Mouse (Mus musculus) lung, embryonic 15.5 days (tissue): ENCODE data around the gene Ubash3b. TPM values are rescaled to one million over a fixed set of nuclear protein-coding genes. Genes with fewer than 3 reads are reported as not detected.

Experiments used
- ATAC-seq: fragments of 200-750 bp; cut with Nextera tagmentation; 2 replicates; pipeline ENCODE4 v1.8.0; 2017; ENCODE audit warnings: moderate number of reproducible peaks, borderline replicate concordance; ENCODE audit not compliant: low FRiP score, low TSS enrichment; ENCODE audit errors: extremely low read depth
- H3K27ac ChIP-seq: fragments of 300-500 bp; sonication (generic); 2 replicates; pipeline ENCODE4 v1.5.1; 2015; ENCODE audit warnings: moderate library complexity, mild to moderate bottlenecking, inconsistent platforms
- H3K27me3 ChIP-seq: fragments of 300-500 bp; sonication (generic); 2 replicates; pipeline ENCODE4 v1.6.1; 2015; ENCODE audit warnings: inconsistent platforms
- H3K36me3 ChIP-seq: fragments of 300-500 bp; sonication (generic); 2 replicates; pipeline ENCODE4 v1.6.1; 2015; ENCODE audit warnings: inconsistent platforms
- H3K4me1 ChIP-seq: fragments of 300-500 bp; sonication (generic); 2 replicates; pipeline ENCODE4 v1.6.1; 2015; ENCODE audit warnings: inconsistent platforms
- H3K4me2 ChIP-seq: fragments of 300-500 bp; sonication (generic); 2 replicates; pipeline ENCODE4 v1.6.1; 2015; ENCODE audit warnings: inconsistent platforms, mild to moderate bottlenecking, moderate library complexity
- H3K4me3 ChIP-seq: fragments of 300-500 bp; sonication (generic); 2 replicates; pipeline ENCODE4 v1.5.1; 2015; ENCODE audit warnings: mild to moderate bottlenecking, inconsistent platforms
- H3K9ac ChIP-seq: fragments of 300-500 bp; sonication (generic); 2 replicates; pipeline ENCODE4 v1.6.1; 2015; ENCODE audit warnings: inconsistent platforms
- H3K9me3 ChIP-seq: fragments of 300-500 bp; sonication (generic); 2 replicates; pipeline ENCODE4 v1.6.1; 2016; ENCODE audit warnings: inconsistent platforms
- WGBS: fragments of 180-500 bp; shearing (Covaris S2); methylation state at CpG from one replicate; pipeline ENCODE4 v1.1.7; 2015; 5-methylcytosine and 5-hydroxymethylcytosine counted together
- polyA plus RNA-seq: library from polyadenylated mRNA; unstranded; fragments of >200 nt; fragmentation: Nextera tagmentation; extraction: Ambion mirVana; gene quantifications from 2 replicates; pipeline ENCODE4 v1.2.1, GENCODE M21; 2015

The Ubash3b gene
- polyA plus RNA-seq, 1 experiment from 2014 or later = 6.3 TPM

- H3K9me3 ChIP-seq = no peaks in the 10 kb centered on the region
- no peak overlapping the region for H3K27ac ChIP-seq
- peaks cover 24% of the 10 kb centered on the region for H3K4me1 ChIP-seq
- no peak overlapping the region for H3K4me3 ChIP-seq
- 78% methylated on average over 7 of the region's 7 CpGs for WGBS
- no peaks in the 10 kb centered on the region for H3K27me3 ChIP-seq
- H3K36me3 ChIP-seq = no peaks in the 10 kb centered on the region
- no peak for ATAC-seq
- H3K4me2 ChIP-seq = no peak overlapping the region
- no peak overlapping the region for H3K9ac ChIP-seq
Measured at GRCm38 (mm10) chr9:41148600-41148999, 12.9 kb downstream of the Ubash3b start.

DNA sequence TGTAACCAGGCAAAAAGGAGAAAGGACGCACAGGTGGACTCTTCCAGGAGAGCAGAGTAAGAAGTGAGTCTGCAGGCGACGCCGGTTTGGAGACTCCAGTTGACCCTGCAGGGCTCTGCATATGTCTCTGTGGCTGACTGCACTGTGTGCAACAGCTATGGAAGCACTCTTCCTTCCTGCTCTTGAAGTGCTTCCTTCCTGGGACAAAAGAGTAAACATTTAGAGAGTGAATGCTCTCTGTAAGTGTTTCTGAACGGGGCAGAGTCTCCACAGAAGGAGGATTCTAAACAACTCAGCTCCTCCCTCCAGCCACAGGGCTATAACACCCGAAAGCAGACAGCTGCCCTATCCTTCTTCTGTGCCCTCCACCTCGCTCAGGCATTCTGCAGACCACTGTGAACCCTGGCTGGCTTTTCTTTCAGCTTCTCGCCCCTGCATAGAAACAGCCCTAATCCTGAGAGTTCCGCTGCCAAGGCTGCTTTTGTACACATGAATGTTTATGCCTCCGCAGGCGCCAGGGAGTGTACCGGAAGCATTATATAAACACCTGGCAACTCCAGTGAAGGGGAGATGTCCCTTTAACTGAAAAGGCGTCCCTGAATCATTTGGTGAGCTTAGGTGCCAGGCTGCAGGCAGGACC is 14.2 kb downstream of the Ubash3b start:
- Histone ChIP-seq H3K9me3 (no peaks in the 10 kb centered on the region), H3K9ac (no peak overlapping the region), H3K27me3 (no peaks in the 10 kb centered on the region), H3K36me3 (no peaks in the 10 kb centered on the region), H3K4me3 (no peak overlapping the region), H3K4me1 (peaks cover 18% of the 10 kb centered on the region), H3K27ac (peak overlapping the region; percentile 61), H3K4me2 (peak overlapping the region; percentile 44)
- 15% methylated on average over 13 of the region's 13 CpGs for WGBS
- ATAC-seq = peak; percentile 70; the same call in 1 of the 2 replicates

GRCm38 (mm10) chr9:41143825-41144224 is 17.7 kb downstream of the Ubash3b start:
- 60% methylated on average over 15 of the region's 15 CpGs for WGBS
- Histone ChIP-seq H3K4me1 (peaks cover 18% of the 10 kb centered on the region), H3K9ac (no peak overlapping the region), H3K27me3 (no peaks in the 10 kb centered on the region), H3K9me3 (no peaks in the 10 kb centered on the region), H3K4me2 (no peak overlapping the region), H3K27ac (no peak overlapping the region), H3K4me3 (no peak overlapping the region), H3K36me3 (no peaks in the 10 kb centered on the region)
- ATAC-seq = no peak

GRCm38 (mm10) chr9:41143115-41143514 is 18.4 kb downstream of the Ubash3b start:
- Histone ChIP-seq H3K4me1 (peaks cover 18% of the 10 kb centered on the region), H3K4me3 (no peak overlapping the region), H3K27ac (no peak overlapping the region), H3K27me3 (no peaks in the 10 kb centered on the region), H3K9me3 (no peaks in the 10 kb centered on the region), H3K9ac (no peak overlapping the region), H3K4me2 (no peak overlapping the region), H3K36me3 (no peaks in the 10 kb centered on the region)
- 77% methylated on average over 3 of the region's 3 CpGs for WGBS
- no peak for ATAC-seq

- Histone ChIP-seq H3K9ac (no peak overlapping the region), H3K27ac (no peak overlapping the region), H3K27me3 (no peaks in the 10 kb centered on the region), H3K4me1 (peaks cover 10% of the 10 kb centered on the region), H3K36me3 (no peaks in the 10 kb centered on the region), H3K4me3 (no peak overlapping the region), H3K9me3 (no peaks in the 10 kb centered on the region), H3K4me2 (no peak overlapping the region)
- 59% methylated on average over 2 of the region's 2 CpGs for WGBS
- ATAC-seq = no peak
Measured at GRCm38 (mm10) chr9:41141026-41141425, 20.5 kb downstream of the Ubash3b start.

DNA sequence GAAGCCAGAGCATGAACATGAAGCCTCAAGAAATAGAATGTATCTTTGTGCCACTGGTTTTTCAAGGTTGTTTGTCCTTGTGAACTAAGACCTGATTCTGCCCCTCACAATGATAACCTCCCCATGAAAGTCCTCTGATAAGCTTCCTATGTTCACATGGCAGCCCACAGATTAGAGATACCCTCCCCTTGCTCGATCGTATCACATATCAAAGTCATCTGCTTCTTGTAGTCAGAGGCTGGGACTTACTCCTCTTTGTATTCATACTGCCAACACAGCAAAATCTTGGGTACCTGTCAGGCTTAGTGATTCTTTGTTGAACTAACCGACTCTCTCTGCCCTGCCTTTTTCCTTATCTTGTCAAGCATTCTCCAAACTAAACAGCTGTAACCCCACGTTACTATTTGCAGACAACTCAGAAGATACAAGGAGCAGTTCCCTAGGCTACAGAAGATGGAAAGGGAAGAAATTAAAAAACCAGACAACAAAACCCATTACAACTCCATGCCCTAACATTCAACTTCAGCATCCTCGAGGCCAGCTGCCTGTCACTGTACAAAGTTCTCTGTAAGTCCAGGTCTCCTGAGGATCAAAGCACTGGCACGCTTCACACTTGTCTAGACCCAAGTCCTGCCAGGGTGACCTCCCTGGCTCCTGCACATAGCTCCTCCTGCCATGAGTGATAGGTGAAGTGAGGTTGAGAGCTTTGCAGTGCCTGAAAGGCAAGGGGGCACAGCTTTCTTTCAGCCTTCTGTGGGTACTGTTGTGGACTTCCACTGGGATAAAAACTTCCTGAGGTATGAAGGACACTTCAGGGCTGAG is 22.3 kb downstream of the Ubash3b start:
- Histone ChIP-seq H3K27me3 (no peaks in the 10 kb centered on the region), H3K27ac (no peak overlapping the region), H3K9ac (no peak overlapping the region)

GRCm38 (mm10) chr9:41136691-41137467 is 24.6 kb downstream of the Ubash3b start:
- Histone ChIP-seq H3K9ac (no peak overlapping the region), H3K4me2 (no peak overlapping the region), H3K27ac (peak overlapping the region; percentile 5; the same call in 1 of the 2 replicates), H3K36me3 (no peaks in the 10 kb centered on the region), H3K27me3 (no peaks in the 10 kb centered on the region), H3K4me1 (peaks cover 10% of the 10 kb centered on the region), H3K9me3 (no peaks in the 10 kb centered on the region), H3K4me3 (no peak overlapping the region)
- 33% methylated on average over 7 of the region's 7 CpGs for WGBS
- ATAC-seq = peak; percentile 46; the same call in 1 of the 2 replicates

More for the DNA sequence above, 22.3 kb downstream of the Ubash3b start:
- no peaks in the 10 kb centered on the region for H3K36me3 ChIP-seq
- no peak for ATAC-seq
- no peaks in the 10 kb centered on the region for H3K9me3 ChIP-seq
- H3K4me3 ChIP-seq = no peak overlapping the region
- H3K4me2 ChIP-seq = no peak overlapping the region
- H3K4me1 ChIP-seq = peaks cover 10% of the 10 kb centered on the region
- WGBS = 30% methylated on average over 6 of the region's 6 CpGs

DNA sequence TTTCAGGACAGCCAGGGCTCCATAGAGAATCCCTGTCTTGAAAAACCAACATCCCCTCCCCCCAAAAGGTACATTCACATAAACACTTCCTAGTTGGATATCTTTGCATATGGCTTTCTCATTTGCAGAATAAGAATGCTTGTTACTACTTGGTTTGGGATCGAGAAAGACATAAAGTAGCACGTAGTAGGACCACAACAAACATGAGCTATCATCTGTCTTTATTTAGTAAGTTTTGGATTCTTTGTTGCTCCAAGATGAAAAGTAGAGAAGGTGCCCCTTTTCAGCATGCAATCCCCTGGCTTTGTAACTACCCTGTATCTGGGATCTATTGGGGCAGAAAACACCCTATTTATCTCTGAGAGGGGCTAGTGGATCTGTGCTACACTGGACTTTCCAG is 25.2 kb downstream of the Ubash3b start:
- 81% methylated on average over 2 of the region's 2 CpGs for WGBS
- H3K9me3 ChIP-seq = no peaks in the 10 kb centered on the region
- 0 out of 2 replicates have a peak overlapping the region, but pooled peaks have one; percentile 5 for H3K27ac ChIP-seq
- no peak overlapping the region for H3K4me2 ChIP-seq
- H3K4me1 ChIP-seq = peaks cover 10% of the 10 kb centered on the region
- no peak overlapping the region for H3K4me3 ChIP-seq
- H3K36me3 ChIP-seq = no peaks in the 10 kb centered on the region
- no peaks in the 10 kb centered on the region for H3K27me3 ChIP-seq
- H3K9ac ChIP-seq = no peak overlapping the region
- no peak for ATAC-seq

DNA sequence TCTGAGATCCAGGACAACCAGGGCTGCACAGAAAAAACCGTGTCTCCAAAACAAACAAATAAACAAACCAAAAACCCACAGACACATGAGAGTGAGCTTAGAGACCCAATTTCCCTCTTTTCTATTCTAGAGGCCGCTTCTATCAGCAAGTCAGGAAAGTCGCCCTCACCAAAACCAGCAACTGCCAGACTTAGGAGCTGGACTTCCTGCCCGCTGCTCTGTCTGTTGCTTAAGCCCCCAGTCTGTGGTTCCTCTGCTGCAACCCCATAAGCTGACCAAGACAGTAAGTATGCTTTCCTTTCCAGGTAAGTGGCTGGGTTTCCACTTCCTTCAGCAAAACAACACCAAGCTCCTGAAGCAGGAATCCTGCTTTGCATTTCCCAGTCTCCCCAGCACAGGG is 26.6 kb downstream of the Ubash3b start:
- 64% methylated on average over 4 of the region's 4 CpGs for WGBS
- Histone ChIP-seq H3K27me3 (no peaks in the 10 kb centered on the region), H3K4me1 (peaks cover 10% of the 10 kb centered on the region), H3K27ac (no peak overlapping the region), H3K36me3 (no peaks in the 10 kb centered on the region), H3K4me2 (no peak overlapping the region), H3K9ac (no peak overlapping the region), H3K9me3 (no peaks in the 10 kb centered on the region), H3K4me3 (no peak overlapping the region)
- no peak for ATAC-seq

DNA sequence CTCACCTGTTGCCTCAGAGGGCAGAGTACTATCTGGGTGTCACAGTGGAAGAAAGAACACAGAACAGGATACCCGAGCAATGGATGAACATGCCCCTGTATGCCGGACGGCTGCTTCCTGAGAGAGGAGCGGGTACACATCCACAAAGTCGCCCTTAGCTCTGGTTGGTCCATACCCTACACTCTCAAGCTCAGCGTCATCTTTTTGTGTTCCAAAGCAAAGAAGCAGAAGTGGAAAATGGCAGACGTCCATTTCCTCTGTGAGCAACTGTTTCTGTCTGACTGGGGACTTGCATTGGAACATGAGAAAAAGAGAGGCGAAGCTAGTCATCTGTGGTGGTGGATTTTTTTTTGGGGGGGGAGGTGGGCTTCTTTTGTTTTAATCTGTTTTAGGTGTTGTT is 30.9 kb downstream of the Ubash3b start:
- H3K9me3 ChIP-seq = no peaks in the 10 kb centered on the region
- ATAC-seq = no peak
- 80% methylated on average over 8 of the region's 8 CpGs for WGBS
- H3K9ac ChIP-seq = no peak overlapping the region
- H3K36me3 ChIP-seq = no peaks in the 10 kb centered on the region
- no peaks in the 10 kb centered on the region for H3K4me1 ChIP-seq
- H3K27me3 ChIP-seq = no peaks in the 10 kb centered on the region
- H3K4me3 ChIP-seq = no peak overlapping the region
- no peak overlapping the region for H3K27ac ChIP-seq
- H3K4me2 ChIP-seq = no peak overlapping the region

GRCm38 (mm10) chr9:41129802-41130480 is 31.6 kb downstream of the Ubash3b start:
- Histone ChIP-seq H3K27me3 (no peaks in the 10 kb centered on the region), H3K4me2 (no peak overlapping the region), H3K36me3 (no peaks in the 10 kb centered on the region), H3K27ac (no peak overlapping the region), H3K9ac (no peak overlapping the region), H3K4me3 (no peak overlapping the region), H3K9me3 (no peaks in the 10 kb centered on the region), H3K4me1 (no peaks in the 10 kb centered on the region)
- ATAC-seq = no peak
- 72% methylated on average over 10 of the region's 10 CpGs for WGBS
